Mouse (Mus musculus): ENCODE results near the gene Serpinb5.
"Not testable (repeated sequence)": the region's sequence is repeated elsewhere in the genome, so short reads cannot be mapped to it uniquely, and the experiment has no call there.

Gene Serpinb5

GRCm38 (mm10) chr1:106860847-106861246, at the start of gene Serpinb5:
Gene Serpinb5 (plus strand): TSS chr1:106861173.
- in situ Hi-C loops (cut with MboI, MseI) = no loop called here

DNA sequence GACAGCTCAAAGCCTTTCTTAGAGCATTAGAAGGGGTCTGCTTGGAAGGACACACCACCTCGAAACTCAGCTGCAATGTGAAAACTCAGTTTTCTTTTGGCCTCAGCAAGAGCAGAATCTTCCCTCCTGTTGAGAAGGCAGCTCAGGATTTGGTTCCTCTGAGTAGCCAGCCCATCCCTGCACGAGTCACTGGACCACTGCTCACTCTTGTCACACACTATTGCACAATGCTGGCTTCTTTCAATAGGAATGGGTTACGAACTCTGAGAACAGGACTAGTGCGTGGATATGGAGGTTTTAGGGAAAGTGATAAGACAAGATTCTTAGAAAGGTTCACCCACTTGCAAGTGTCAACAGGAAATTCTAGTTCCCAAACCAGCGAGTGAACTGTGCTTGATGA, 46.1 kb upstream of the Serpinb5 start:
- in situ Hi-C loops (cut with MboI, MseI) = loop anchor here (10.0 kb wide), 1 partner anchor 70 kb away; no protein-coding TSS in a partner anchor

- in situ Hi-C loops (cut with MboI, MseI) = loop anchor here (10.0 kb wide), 1 partner anchor 70 kb away; no protein-coding TSS in a partner anchor
Observed at GRCm38 (mm10) chr1:106815265-106815664, 45.7 kb upstream of the Serpinb5 start.

DNA sequence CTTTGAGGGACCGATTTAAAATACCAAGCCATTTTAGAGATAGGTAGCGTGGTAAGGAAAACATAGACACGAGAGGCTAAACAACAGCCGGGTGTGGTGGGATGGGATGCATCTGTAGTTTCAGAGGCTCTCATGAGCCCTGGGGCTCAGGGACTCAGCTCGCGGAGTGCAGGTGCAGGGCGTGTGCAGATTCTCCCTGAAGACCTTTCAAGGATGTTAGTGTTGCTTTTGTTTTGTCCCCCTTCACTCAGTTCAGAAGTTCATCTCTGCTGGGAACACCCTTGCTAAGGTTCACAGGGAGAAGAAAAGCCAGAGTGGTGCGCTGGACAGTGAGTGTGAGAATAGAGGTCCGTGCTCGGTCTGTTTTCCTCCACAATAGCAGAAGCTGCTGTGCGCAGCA, 44.2 kb upstream of the Serpinb5 start:
- in situ Hi-C loops (cut with MboI, MseI) = loop anchor here (10.0 kb wide), 1 partner anchor 68 kb away; no protein-coding TSS in a partner anchor

DNA sequence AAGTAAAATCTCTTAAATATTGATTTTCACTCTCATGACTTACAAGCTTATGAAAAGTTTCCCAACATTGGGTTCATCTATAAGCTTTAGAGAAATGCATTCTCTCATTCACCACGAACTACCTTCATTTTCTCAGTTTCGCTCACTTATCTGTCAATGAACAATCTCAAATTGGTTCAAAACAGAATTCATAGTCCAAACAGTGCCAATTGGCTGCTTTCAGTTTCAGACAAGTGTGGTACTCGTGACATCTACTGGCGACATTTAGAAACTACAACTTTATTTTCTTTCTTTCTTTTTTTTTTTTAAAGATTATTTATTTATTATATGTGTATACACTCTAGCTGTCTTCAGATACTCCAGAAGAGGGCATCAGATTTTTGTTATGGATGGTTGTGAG, 42.6 kb upstream of the Serpinb5 start:
- in situ Hi-C loops (cut with MboI, MseI) = loop anchor here (10.0 kb wide), 1 partner anchor 66 kb away; no protein-coding TSS in a partner anchor

- in situ Hi-C loops (cut with MboI, MseI) = loop anchor here (5.0 kb wide), 1 partner anchor 80 kb away; no protein-coding TSS in a partner anchor
Observed at GRCm38 (mm10) chr1:106822297-106822696, 38.7 kb upstream of the Serpinb5 start.

GRCm38 (mm10) chr1:106828784-106829183, 32.2 kb upstream of the Serpinb5 start:
- in situ Hi-C loops (cut with MboI, MseI) = no loop called here

- in situ Hi-C loops (cut with MboI, MseI) = no loop called here
Observed at GRCm38 (mm10) chr1:106865543-106865942, 4.6 kb downstream of the Serpinb5 start.

DNA sequence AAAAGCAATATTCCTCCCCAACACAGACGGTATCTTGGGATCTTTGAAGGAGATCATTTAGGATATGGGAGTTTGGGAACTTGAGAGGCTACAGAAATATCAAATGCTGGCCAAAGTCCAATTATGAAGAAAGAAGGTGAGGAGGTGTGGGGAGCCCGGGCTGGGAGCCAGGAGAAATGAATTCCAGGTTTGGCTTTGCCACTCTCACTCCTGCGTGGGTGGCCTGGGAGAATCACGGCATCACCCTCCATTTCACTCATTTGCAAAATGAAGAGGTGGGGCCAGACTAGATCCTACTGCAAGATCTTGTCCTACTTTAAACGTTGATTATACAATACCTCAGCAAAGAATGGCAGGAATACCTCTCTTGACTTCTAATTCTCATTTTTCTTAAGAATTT, 5.1 kb downstream of the Serpinb5 start:
- in situ Hi-C loops (cut with MboI, MseI) = no loop called here

- in situ Hi-C loops (cut with MboI, MseI) = no loop called here
Observed at GRCm38 (mm10) chr1:106866768-106867167, 5.8 kb downstream of the Serpinb5 start.

DNA sequence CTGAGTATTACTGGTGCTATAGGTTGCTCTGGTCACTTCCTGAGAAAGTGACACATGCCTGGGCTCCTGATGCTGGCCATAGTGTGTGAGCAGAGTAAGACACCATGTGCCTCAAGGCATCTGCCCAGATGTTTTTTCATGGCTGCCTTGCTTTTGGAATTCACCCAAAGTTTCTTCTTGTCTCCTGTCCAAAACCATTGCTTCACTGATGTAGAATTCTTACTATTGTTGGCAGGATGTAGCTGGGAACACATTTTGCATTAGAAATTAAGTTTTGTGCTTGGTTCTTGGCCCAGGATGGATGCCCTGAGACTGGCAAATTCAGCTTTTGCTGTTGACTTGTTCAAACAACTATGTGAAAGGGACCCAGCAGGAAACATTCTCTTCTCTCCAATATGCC, 9.0 kb downstream of the Serpinb5 start:
- in situ Hi-C loops (cut with MboI, MseI) = no loop called here

DNA sequence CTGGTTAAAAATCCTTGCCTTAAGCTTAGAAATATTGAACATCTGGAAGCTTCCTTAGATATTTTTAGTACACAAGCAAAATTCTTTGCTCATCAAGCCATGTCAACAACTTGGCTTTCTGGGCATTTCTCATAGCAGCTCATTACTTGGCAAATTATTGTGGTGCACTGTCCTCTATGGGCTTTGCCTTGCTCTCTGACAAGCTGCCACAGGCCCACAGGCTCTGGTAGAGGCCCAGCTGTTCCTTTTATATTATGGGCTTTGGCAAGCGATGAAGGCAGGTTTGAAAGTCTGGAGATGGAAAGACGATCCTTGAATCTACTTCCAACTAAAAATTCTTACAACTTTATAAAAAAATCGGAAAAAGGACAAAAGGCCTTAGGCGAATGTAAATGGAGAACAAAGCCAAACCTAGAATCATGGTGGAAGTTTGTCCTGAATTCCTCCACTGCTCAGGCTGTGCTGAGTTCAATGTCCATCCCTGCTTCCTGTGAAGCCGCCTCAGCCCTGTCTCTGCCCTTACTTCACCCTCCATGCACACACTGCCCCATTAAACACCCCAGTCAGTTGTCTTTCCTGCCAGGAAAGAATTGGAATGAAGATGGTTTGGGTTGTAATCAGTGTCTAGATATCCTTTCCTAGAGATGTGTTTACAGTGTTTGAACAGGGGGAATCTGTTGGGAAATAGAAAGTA, 14.4 kb downstream of the Serpinb5 start:
- in situ Hi-C loops (cut with MboI, MseI) = no loop called here

- in situ Hi-C loops (cut with MboI, MseI) = no loop called here
Observed at GRCm38 (mm10) chr1:106876147-106876546, 15.2 kb downstream of the Serpinb5 start.

DNA sequence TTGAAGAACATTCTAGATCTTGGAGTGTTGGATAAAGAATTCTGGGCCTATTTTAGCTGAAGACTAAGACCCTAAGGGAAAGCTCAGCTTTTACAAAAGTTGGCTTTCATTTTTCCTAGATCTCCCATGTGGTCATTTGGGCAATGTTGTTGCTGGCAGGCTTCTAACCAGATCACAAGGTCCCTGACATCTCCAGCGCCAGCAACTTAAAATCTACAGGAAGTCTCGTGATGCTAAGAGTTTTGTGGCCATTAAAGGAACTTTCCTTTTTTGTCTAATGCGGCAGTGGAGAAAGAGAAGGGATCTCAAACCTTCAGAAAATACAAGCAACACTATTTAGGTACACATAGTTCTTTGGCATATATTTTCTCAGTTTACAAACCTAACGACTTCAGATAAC, 21.8 kb downstream of the Serpinb5 start:
- in situ Hi-C loops (cut with MboI, MseI) = loop anchor here (5.0 to 10.0 kb wide), 2 partner anchors 68 to 125 kb away; partner anchors contain the start of gene Kdsr

DNA sequence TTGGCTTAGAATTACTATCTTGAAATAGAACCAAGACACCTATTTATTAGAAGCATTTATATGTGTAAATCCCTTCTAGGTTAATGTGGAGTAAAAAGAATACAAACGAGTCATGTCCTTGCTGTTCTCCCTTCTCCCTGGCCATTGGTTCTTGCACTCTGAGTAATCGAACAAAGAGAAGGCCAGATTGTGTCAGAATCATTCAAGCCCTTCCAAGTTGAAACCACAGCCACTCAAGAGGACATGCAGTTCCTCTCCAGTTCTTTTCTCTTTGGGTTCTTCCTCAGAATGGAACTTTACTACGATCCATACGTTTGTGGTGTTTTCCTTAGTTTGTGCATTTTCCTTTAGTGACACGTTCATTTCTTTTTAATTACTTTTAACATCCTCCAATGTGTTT, 22.4 kb downstream of the Serpinb5 start:
- in situ Hi-C loops (cut with MboI, MseI) = loop anchor here (5.0 to 10.0 kb wide), 2 partner anchors 69 to 126 kb away; partner anchors contain the start of gene Kdsr

DNA sequence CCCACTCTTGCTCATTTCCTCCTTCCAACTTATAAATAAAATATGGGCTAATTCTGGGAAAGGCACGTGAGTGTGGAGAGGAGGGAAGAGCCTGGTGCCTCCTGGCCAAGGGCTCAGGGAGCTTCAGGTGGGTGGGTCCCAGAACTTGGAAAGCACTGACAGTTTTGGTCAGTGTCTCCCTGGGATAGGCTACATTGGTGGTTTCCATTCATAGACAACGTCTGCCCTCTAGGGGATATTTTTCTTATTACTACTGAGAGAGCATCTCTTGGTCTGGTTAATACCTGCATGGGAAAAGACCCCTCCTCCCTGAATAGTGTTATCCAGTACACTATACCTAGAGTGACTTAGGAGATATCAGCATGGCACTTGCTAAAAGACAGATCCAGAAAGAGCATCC, 22.8 kb downstream of the Serpinb5 start:
- in situ Hi-C loops (cut with MboI, MseI) = loop anchor here (5.0 to 10.0 kb wide), 2 partner anchors 69 to 127 kb away; partner anchors contain the start of gene Kdsr

- in situ Hi-C loops (cut with MboI, MseI) = not testable (repeated sequence)
Observed at GRCm38 (mm10) chr1:106895142-106895541, 34.2 kb downstream of the Serpinb5 start.

DNA sequence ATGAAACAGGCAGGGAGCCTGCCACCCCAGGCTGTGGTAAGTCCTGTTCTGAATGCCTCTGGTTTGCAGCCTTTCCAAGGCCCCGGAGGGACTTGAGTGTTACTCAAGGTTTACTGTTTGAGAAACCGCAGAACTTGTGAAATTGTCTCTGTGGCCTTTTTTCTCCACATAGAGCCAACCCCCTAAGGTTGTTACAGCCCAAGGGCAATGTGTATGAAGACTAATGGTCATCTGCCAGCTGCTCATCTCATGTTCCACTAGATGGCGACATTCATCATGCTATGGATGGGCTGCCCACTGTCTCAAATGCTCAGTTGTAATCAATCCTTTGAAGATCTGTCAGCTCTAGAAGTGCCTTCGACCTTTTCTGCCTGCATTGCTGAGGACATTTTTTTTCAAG, 40.4 kb downstream of the Serpinb5 start:
- in situ Hi-C loops (cut with MboI, MseI) = no loop called here

- in situ Hi-C loops (cut with MboI, MseI) = no loop called here
Observed at GRCm38 (mm10) chr1:106931954-106932353, 71.0 kb downstream of the Serpinb5 start.
